Mouse (Mus musculus): ENCODE measurements around the gene Rprm. TPM values are rescaled to one million over a fixed set of nuclear protein-coding genes. Genes with fewer than 3 reads are reported as not detected.

Rprm gene
- polyA plus RNA-seq (2015; fragmentation: Nextera tagmentation; extraction: Ambion mirVana) = 117 and 119 TPM in 2 replicates

- Histone ChIP-seq H3K4me1 (peaks cover 15% of the 10 kb centered on the region), H3K9me3 (no peaks in the 10 kb centered on the region), H3K36me3 (replicated peaks) (no peaks in the 10 kb centered on the region), H3K27me3 (replicated peaks) (peaks cover 7% of the 10 kb centered on the region; the same call in 1 of the 2 replicates), H3K9ac (peak within 1 kb of the TSS; percentile 59), H3K4me3 (peak within 1 kb of the TSS; percentile 58), H3K27ac (peak within 1 kb of the TSS; percentile 67), H3K4me2 (peak within 1 kb of the TSS; percentile 90)
- 5% methylated on average over 27 of the region's 27 CpGs for WGBS
- peak; percentile 95 for ATAC-seq (replicated peaks)
These were observed at the start of gene Rprm for GRCm38 (mm10) chr2:54085430-54086087. Gene Rprm (minus strand): TSS chr2:54085552.

GRCm38 (mm10) chr2:54119305-54119704 is 34.0 kb upstream of the Rprm start:
- Histone ChIP-seq H3K27me3 (replicated peaks) (no peaks in the 10 kb centered on the region), H3K27ac (no peak overlapping the region), H3K9me3 (no peaks in the 10 kb centered on the region), H3K4me2 (no peak overlapping the region), H3K4me3 (no peak overlapping the region), H3K36me3 (replicated peaks) (no peaks in the 10 kb centered on the region), H3K9ac (no peak overlapping the region), H3K4me1 (no peaks in the 10 kb centered on the region; the same call in 1 of the 2 replicates)
- WGBS = 68% methylated on average over 6 of the region's 6 CpGs
- ATAC-seq (replicated peaks) = peak; percentile 27; the same call in 1 of the 2 replicates

GRCm38 (mm10) chr2:54118881-54119280 is 33.5 kb upstream of the Rprm start:
- H3K4me2 ChIP-seq = no peak overlapping the region
- H3K9ac ChIP-seq = no peak overlapping the region
- WGBS = 23% methylated on average over 3 of the region's 3 CpGs
- no peak overlapping the region for H3K4me3 ChIP-seq
- H3K4me1 ChIP-seq = no peaks in the 10 kb centered on the region; the same call in 1 of the 2 replicates
- no peak overlapping the region for H3K27ac ChIP-seq
- no peaks in the 10 kb centered on the region for H3K36me3 ChIP-seq (replicated peaks)
- no peaks in the 10 kb centered on the region for H3K27me3 ChIP-seq (replicated peaks)
- ATAC-seq (replicated peaks) = peak; percentile 75
- H3K9me3 ChIP-seq = no peaks in the 10 kb centered on the region

GRCm38 (mm10) chr2:54111294-54111693 is 25.9 kb upstream of the Rprm start:
- H3K36me3 ChIP-seq (replicated peaks) = no peaks in the 10 kb centered on the region
- no peak overlapping the region for H3K4me2 ChIP-seq
- ATAC-seq (replicated peaks) = no peak
- H3K4me1 ChIP-seq = no peaks in the 10 kb centered on the region
- no peaks in the 10 kb centered on the region for H3K9me3 ChIP-seq
- H3K27ac ChIP-seq = no peak overlapping the region
- H3K27me3 ChIP-seq (replicated peaks) = no peaks in the 10 kb centered on the region
- WGBS = 78% methylated on average over 2 of the region's 2 CpGs
- no peak overlapping the region for H3K9ac ChIP-seq
- H3K4me3 ChIP-seq = no peak overlapping the region

GRCm38 (mm10) chr2:54106232-54106726 is 20.9 kb upstream of the Rprm start:
- Histone ChIP-seq H3K4me1 (no peaks in the 10 kb centered on the region), H3K36me3 (replicated peaks) (no peaks in the 10 kb centered on the region), H3K4me2 (no peak overlapping the region), H3K4me3 (no peak overlapping the region), H3K27ac (no peak overlapping the region), H3K9me3 (no peaks in the 10 kb centered on the region), H3K9ac (no peak overlapping the region), H3K27me3 (replicated peaks) (no peaks in the 10 kb centered on the region)
- ATAC-seq (replicated peaks) = no peak
- 84% methylated on average over 1 of the region's 1 CpGs for WGBS

- 84% methylated on average over 1 of the region's 1 CpGs for WGBS
These were observed 14.6 kb upstream of the Rprm start for GRCm38 (mm10) chr2:54099939-54100338.

GRCm38 (mm10) chr2:54092616-54093015 is 7.3 kb upstream of the Rprm start:
- no peaks in the 10 kb centered on the region for H3K4me1 ChIP-seq
- no peak overlapping the region for H3K4me2 ChIP-seq
- no peak overlapping the region for H3K9ac ChIP-seq
- no peak overlapping the region for H3K4me3 ChIP-seq
- 92% methylated on average over 3 of the region's 3 CpGs for WGBS
- no peak overlapping the region for H3K27ac ChIP-seq
- H3K36me3 ChIP-seq (replicated peaks) = no peaks in the 10 kb centered on the region
- no peaks in the 10 kb centered on the region for H3K27me3 ChIP-seq (replicated peaks)
- no peaks in the 10 kb centered on the region for H3K9me3 ChIP-seq
- no peak for ATAC-seq (replicated peaks)

More at GRCm38 (mm10) chr2:54099939-54100338, 14.6 kb upstream of the Rprm start:
- Histone ChIP-seq H3K9me3 (no peaks in the 10 kb centered on the region), H3K27me3 (replicated peaks) (no peaks in the 10 kb centered on the region), H3K36me3 (replicated peaks) (no peaks in the 10 kb centered on the region), H3K4me2 (no peak overlapping the region), H3K4me3 (no peak overlapping the region), H3K27ac (no peak overlapping the region), H3K9ac (no peak overlapping the region), H3K4me1 (no peaks in the 10 kb centered on the region)
- ATAC-seq (replicated peaks) = no peak

- no peak overlapping the region for H3K9ac ChIP-seq
- H3K4me2 ChIP-seq = no peak overlapping the region
- H3K27me3 ChIP-seq (replicated peaks) = peaks cover 7% of the 10 kb centered on the region; the same call in 1 of the 2 replicates
- H3K36me3 ChIP-seq (replicated peaks) = no peaks in the 10 kb centered on the region
- no peak for ATAC-seq (replicated peaks)
- 71% methylated on average over 4 of the region's 4 CpGs for WGBS
- no peak overlapping the region for H3K4me3 ChIP-seq
- peaks cover 15% of the 10 kb centered on the region for H3K4me1 ChIP-seq
- no peaks in the 10 kb centered on the region for H3K9me3 ChIP-seq
- H3K27ac ChIP-seq = no peak overlapping the region
These were observed 902 bp upstream of the Rprm start for GRCm38 (mm10) chr2:54086254-54086653.

- H3K27me3 ChIP-seq (replicated peaks) = peaks cover 7% of the 10 kb centered on the region; the same call in 1 of the 2 replicates
- ATAC-seq (replicated peaks) = peak; percentile 87
- WGBS = under 1% methylated on average over 51 of the region's 51 CpGs
- H3K4me1 ChIP-seq = peaks cover 15% of the 10 kb centered on the region
- no peaks in the 10 kb centered on the region for H3K36me3 ChIP-seq (replicated peaks)
- H3K9ac ChIP-seq = peak overlapping the region; percentile 59
- peak overlapping the region; percentile 67 for H3K27ac ChIP-seq
- no peaks in the 10 kb centered on the region for H3K9me3 ChIP-seq
- H3K4me2 ChIP-seq = peak overlapping the region; percentile 90
- peak overlapping the region; percentile 58 for H3K4me3 ChIP-seq
These were observed 469 bp downstream of the Rprm start for GRCm38 (mm10) chr2:54084737-54085429.

- peak overlapping the region; percentile 58 for H3K4me3 ChIP-seq
- peak overlapping the region; percentile 90 for H3K4me2 ChIP-seq
- peak overlapping the region; percentile 59 for H3K9ac ChIP-seq
- H3K4me1 ChIP-seq = peaks cover 15% of the 10 kb centered on the region
- H3K27ac ChIP-seq = peak overlapping the region; percentile 67; the same call in 1 of the 2 replicates
- H3K36me3 ChIP-seq (replicated peaks) = no peaks in the 10 kb centered on the region
- WGBS = 1% methylated on average over 29 of the region's 29 CpGs
- peaks cover 7% of the 10 kb centered on the region; the same call in 1 of the 2 replicates for H3K27me3 ChIP-seq (replicated peaks)
- ATAC-seq (replicated peaks) = peak; percentile 41
- no peaks in the 10 kb centered on the region for H3K9me3 ChIP-seq
These were observed 1.3 kb downstream of the Rprm start for GRCm38 (mm10) chr2:54083861-54084736.

GRCm38 (mm10) chr2:54078961-54079360 is 6.4 kb downstream of the Rprm start:
- peaks cover 5% of the 10 kb centered on the region for H3K4me1 ChIP-seq
- no peaks in the 10 kb centered on the region for H3K27me3 ChIP-seq (replicated peaks)
- H3K27ac ChIP-seq = no peak overlapping the region
- 63% methylated on average over 7 of the region's 7 CpGs for WGBS
- H3K9me3 ChIP-seq = no peaks in the 10 kb centered on the region
- H3K4me3 ChIP-seq = no peak overlapping the region
- no peak overlapping the region for H3K4me2 ChIP-seq
- ATAC-seq (replicated peaks) = peak; percentile 27; the same call in 1 of the 2 replicates
- H3K9ac ChIP-seq = no peak overlapping the region
- no peaks in the 10 kb centered on the region for H3K36me3 ChIP-seq (replicated peaks)

- Histone ChIP-seq H3K9me3 (no peaks in the 10 kb centered on the region), H3K27me3 (replicated peaks) (no peaks in the 10 kb centered on the region), H3K9ac (no peak overlapping the region), H3K27ac (no peak overlapping the region), H3K4me3 (no peak overlapping the region), H3K4me1 (no peaks in the 10 kb centered on the region), H3K4me2 (no peak overlapping the region), H3K36me3 (replicated peaks) (no peaks in the 10 kb centered on the region)
- WGBS = 86% methylated on average over 1 of the region's 1 CpGs
- ATAC-seq (replicated peaks) = no peak
These were observed 13.8 kb downstream of the Rprm start for GRCm38 (mm10) chr2:54071526-54071925.

All from midbrain, embryonic 15.5 days (tissue).